Mouse (Mus musculus) midbrain, embryonic 11.5 days (tissue): ENCODE data around the gene Lipc. TPM values are rescaled to one million over a fixed set of nuclear protein-coding genes. Genes with fewer than 3 reads are reported as not detected.

ENCODE experiments used
- ATAC-seq: fragments of 200-750 bp; cut with Nextera tagmentation; 2 replicates; pipeline ENCODE4 v1.8.0; 2017; ENCODE audit warnings: moderate TSS enrichment, moderate library complexity; ENCODE audit not compliant: low FRiP score
- DNase-seq: peaks from one replicate; pipeline ENCODE4 v3.0.0; 2015; ENCODE audit warnings: low spot score; ENCODE audit errors: missing footprints
- H3K27ac ChIP-seq: fragments of 300-500 bp; sonication (generic); 2 replicates; pipeline ENCODE4 v1.5.1; 2014; ENCODE audit warnings: low read depth, low read length
- H3K27me3 ChIP-seq: fragments of 300-500 bp; sonication (generic); 2 replicates; pipeline ENCODE4 v1.6.1; 2014; ENCODE audit warnings: mild to moderate bottlenecking, low read length, moderate library complexity, mixed read lengths; ENCODE audit not compliant: control insufficient read depth, insufficient read depth
- H3K36me3 ChIP-seq: fragments of 300-500 bp; sonication (generic); 2 replicates; pipeline ENCODE4 v1.6.1; 2014; ENCODE audit warnings: mild to moderate bottlenecking, low read length, moderate library complexity, mixed read lengths; ENCODE audit not compliant: control insufficient read depth, insufficient read depth
- H3K4me1 ChIP-seq: fragments of 300-500 bp; sonication (generic); 2 replicates; pipeline ENCODE4 v1.6.1; 2014; ENCODE audit warnings: low read length; ENCODE audit not compliant: control insufficient read depth, insufficient read depth
- H3K4me2 ChIP-seq: fragments of 300-500 bp; sonication (generic); 2 replicates; pipeline ENCODE4 v1.6.1; 2014; ENCODE audit warnings: mild to moderate bottlenecking, moderate library complexity
- H3K4me3 ChIP-seq: fragments of 300-500 bp; sonication (generic); 2 replicates; pipeline ENCODE4 v1.5.1; 2014; ENCODE audit warnings: low read depth, low read length
- H3K9ac ChIP-seq: fragments of 300-500 bp; sonication (generic); 2 replicates; pipeline ENCODE4 v1.6.1; 2014; ENCODE audit warnings: low read length
- H3K9me3 ChIP-seq: fragments of 300-500 bp; sonication (generic); 2 replicates; pipeline ENCODE4 v1.6.1; 2016; ENCODE audit warnings: low read length; ENCODE audit not compliant: control insufficient read depth
- WGBS: fragments of 180-500 bp; shearing (Covaris S2); extraction: QIAGEN DNeasy Blood & Tissue Kit; methylation state at CpG from one replicate; pipeline ENCODE4 v1.1.7; 2014; 5-methylcytosine and 5-hydroxymethylcytosine counted together
- polyA plus RNA-seq: library from polyadenylated mRNA; unstranded; fragments of >200 nt; fragmentation: Nextera tagmentation; extraction: Ambion mirVana; gene quantifications from 2 replicates; pipeline ENCODE4 v1.2.1, GENCODE M21; 2014

Gene Lipc
- polyA plus RNA-seq, 1 experiment from 2014 or later, result not detected

DNA sequence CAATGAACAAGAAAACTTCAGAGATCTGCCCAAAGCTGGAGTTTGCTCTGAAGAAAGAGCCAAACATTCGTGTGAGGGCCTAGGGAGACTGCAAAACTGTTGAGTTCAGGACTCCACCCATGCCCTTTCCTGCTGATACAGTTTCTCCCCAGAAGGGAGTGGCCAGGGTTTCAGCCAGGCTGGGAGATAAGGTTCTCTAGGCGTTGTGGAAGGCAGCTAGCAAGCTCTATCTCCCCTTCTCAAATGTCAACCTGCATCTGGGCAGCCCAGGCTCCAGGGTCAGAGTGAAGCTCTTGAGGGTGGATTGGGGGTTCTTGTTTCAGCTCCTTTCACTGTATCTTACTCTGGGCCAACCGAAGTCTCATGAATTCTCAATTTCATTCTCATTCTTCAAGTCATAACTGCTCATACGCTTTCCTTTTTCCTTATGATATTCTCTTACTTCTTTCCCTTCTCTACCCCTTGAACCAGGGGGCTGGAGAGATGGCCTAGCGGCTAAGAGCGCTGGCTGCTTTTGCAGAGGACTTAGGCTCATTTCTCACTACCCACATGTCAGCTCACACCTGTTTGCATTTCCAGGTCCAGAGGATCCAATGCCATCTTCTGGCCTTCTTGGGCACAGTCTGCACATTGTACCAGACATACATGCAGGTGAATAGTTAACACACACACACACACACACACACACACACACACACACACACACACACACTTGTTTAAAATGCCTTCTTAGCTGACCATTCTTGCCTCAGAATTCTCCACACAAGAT is 25.0 kb downstream of the Lipc start:
- WGBS, result 77% methylated on average over 6 of the region's 6 CpGs
- Histone ChIP-seq H3K27ac (no peak overlapping the region), H3K9ac (no peak overlapping the region), H3K4me3 (no peak overlapping the region), H3K4me1 (no peaks in the 10 kb centered on the region), H3K4me2 (no peak overlapping the region), H3K27me3 (no peaks in the 10 kb centered on the region), H3K36me3 (no peaks in the 10 kb centered on the region), H3K9me3 (no peaks in the 10 kb centered on the region)
- no peak for ATAC-seq
- DNase-seq, result no peak

DNA sequence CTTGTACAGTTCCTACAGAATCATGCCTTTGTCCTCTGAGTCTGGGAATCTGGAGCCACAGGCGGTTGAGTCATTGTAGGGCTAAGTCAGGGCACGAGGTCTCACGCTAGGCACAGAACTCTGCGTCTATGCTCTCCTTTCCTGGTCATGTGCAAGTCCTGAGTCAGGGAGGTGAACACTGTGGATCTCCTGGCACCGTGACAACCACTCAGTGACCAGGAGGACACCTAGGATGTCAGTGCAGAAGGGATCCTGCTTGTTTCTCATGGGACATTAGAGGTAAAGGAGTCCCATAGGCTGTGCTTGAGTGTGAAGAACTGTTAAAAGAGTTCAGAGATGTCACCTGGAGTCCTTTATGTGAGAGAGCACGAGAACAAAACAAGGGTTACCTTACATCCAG is 26.8 kb downstream of the Lipc start:
- no peak overlapping the region for H3K4me3 ChIP-seq
- no peaks in the 10 kb centered on the region for H3K36me3 ChIP-seq
- no peak for DNase-seq
- ATAC-seq, result no peak
- H3K9me3 ChIP-seq, result no peaks in the 10 kb centered on the region
- H3K4me1 ChIP-seq, result no peaks in the 10 kb centered on the region
- no peak overlapping the region for H3K4me2 ChIP-seq
- 80% methylated on average over 6 of the region's 6 CpGs for WGBS
- no peak overlapping the region for H3K9ac ChIP-seq
- H3K27me3 ChIP-seq, result no peaks in the 10 kb centered on the region
- H3K27ac ChIP-seq, result no peak overlapping the region

DNA sequence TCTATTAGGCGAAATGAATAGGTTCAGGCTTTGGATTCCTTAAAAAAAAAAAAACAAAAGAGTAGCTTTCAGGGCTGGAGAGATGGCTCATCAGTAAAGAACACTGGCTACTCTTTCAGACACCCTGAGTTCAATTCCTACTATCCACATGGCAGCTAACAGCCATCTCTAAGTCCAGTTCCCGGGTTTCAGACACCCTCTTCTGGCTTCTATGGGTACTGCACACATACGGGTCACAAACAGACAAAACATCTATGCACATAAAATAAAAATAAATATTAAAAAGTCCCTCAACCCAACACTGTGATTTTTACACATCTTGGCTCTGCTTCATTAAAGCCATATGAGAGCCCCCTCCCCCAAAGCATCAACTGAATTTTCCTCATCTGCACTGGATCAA is 27.3 kb downstream of the Lipc start:
- no peak overlapping the region for H3K4me3 ChIP-seq
- no peaks in the 10 kb centered on the region for H3K36me3 ChIP-seq
- H3K27me3 ChIP-seq, result no peaks in the 10 kb centered on the region
- no peaks in the 10 kb centered on the region for H3K9me3 ChIP-seq
- WGBS, result 91% methylated on average over 3 of the region's 3 CpGs
- H3K27ac ChIP-seq, result no peak overlapping the region
- no peaks in the 10 kb centered on the region for H3K4me1 ChIP-seq
- DNase-seq, result no peak
- ATAC-seq, result no peak
- no peak overlapping the region for H3K4me2 ChIP-seq
- no peak overlapping the region for H3K9ac ChIP-seq

DNA sequence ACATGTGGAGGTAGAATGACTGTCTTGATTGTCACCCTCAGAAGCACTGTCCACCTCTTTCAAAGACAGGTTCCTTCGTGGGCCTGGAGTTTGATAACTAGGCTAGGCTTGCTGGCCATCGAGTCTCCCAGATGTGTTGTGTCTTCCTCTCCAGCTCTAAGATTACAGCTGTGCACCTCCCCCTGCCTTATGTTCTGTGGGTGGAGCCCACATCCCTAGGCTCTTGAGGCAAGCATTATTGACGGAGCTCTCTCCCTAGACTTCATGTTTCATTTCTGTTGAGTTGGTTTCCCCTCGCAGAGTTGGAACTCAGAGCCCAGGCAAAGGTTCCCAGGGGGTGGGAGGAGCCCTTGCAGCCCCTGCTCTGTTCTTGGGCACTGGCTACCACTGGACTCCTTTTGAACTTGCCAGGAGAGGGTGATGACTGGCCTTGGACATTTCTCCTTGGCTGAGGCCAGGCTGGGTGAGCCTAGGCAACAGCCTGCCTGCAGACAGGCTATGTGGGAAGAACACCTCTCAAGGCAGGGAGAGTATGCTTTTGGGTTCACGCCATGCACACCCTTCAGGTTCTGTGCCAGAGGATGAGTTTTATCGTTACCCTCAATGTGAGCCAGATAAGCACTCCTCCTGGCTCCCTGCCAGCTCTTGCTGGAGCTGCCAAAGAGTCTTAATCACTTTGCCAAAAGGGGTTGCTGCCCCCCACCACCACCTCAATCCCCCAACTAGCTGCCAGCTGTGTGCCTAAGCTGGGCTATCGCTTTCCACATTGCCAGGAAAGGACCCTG is 30.1 kb downstream of the Lipc start:
- Histone ChIP-seq H3K4me2 (no peak overlapping the region), H3K27ac (no peak overlapping the region), H3K9ac (no peak overlapping the region), H3K4me3 (no peak overlapping the region), H3K27me3 (no peaks in the 10 kb centered on the region), H3K36me3 (no peaks in the 10 kb centered on the region), H3K4me1 (no peaks in the 10 kb centered on the region), H3K9me3 (no peaks in the 10 kb centered on the region)
- 70% methylated on average over 7 of the region's 7 CpGs for WGBS
- ATAC-seq (no peak), DNase-seq (no peak)

DNA sequence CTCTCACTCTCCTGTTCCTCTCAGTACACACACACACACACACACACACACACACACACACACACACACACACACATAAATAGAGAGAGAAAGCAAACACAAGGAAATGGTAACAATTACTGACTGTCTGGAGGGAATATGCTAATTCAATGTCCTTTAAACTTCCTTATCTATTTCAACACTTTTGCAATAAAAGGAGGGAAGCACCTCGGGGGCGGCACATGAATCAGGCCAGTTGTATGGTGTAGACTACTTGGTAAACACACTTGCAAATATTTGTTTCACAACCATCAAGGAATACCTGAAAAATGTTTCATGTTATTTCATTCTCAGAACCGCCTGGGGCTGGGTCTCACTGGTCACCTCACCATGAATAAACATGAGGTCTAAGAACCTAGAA is 30.9 kb downstream of the Lipc start:
- H3K4me1 ChIP-seq, result no peaks in the 10 kb centered on the region
- H3K9ac ChIP-seq, result no peak overlapping the region
- no peak overlapping the region for H3K4me3 ChIP-seq
- H3K9me3 ChIP-seq, result no peaks in the 10 kb centered on the region
- no peak for DNase-seq
- H3K27ac ChIP-seq, result no peak overlapping the region
- H3K27me3 ChIP-seq, result no peaks in the 10 kb centered on the region
- WGBS, result 81% methylated on average over 3 of the region's 3 CpGs
- no peak overlapping the region for H3K4me2 ChIP-seq
- ATAC-seq, result no peak
- no peaks in the 10 kb centered on the region for H3K36me3 ChIP-seq

DNA sequence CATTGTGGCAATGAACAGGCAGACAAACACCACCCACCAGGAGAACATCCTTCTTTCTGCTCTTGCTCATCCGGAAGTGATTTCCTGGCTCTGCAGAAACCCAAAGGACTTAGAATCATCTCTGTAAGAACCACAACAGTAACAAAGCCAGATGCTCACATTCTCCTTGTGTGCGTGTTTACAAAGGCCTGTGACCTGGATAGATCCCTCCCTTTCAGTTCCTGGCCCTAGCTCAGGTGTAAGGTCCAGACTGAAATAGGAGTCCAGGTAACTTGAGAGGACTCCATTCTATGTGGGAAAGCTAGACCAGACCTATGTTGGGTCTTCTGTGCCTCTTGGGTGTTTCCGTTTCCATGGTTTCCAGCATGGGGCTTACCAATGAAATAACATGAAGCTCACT is 32.8 kb downstream of the Lipc start:
- Histone ChIP-seq H3K9me3 (no peaks in the 10 kb centered on the region), H3K27ac (no peak overlapping the region), H3K4me2 (no peak overlapping the region), H3K27me3 (no peaks in the 10 kb centered on the region), H3K4me3 (no peak overlapping the region), H3K36me3 (no peaks in the 10 kb centered on the region), H3K4me1 (no peaks in the 10 kb centered on the region), H3K9ac (no peak overlapping the region)
- ATAC-seq (no peak), DNase-seq (no peak)
- 93% methylated on average over 3 of the region's 3 CpGs for WGBS

DNA sequence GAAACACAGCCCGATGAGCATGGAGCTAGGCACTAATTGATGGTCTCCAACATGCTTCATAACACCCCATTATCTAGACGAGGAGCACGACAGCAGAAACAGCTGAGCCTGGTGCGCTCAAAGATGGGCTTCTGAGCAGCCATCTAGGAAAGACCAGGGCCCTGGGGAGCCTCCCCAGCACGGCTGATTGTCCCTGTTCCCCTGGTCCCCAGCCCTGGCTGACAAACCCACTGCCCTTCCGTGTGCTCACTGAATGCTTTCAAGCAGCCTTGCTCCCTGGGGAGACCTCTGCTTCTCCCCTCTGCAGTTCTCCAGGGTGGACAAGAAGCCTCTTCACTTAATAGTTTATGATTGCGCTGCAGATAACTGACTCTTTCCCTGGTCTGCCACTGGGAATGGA is 35.5 kb downstream of the Lipc start:
- H3K4me1 ChIP-seq, result no peaks in the 10 kb centered on the region
- DNase-seq, result no peak
- H3K36me3 ChIP-seq, result no peaks in the 10 kb centered on the region
- H3K4me2 ChIP-seq, result no peak overlapping the region
- H3K27me3 ChIP-seq, result no peaks in the 10 kb centered on the region
- H3K9ac ChIP-seq, result no peak overlapping the region
- no peak overlapping the region for H3K27ac ChIP-seq
- WGBS, result 63% methylated on average over 7 of the region's 7 CpGs
- ATAC-seq, result no peak
- H3K4me3 ChIP-seq, result no peak overlapping the region
- H3K9me3 ChIP-seq, result no peaks in the 10 kb centered on the region

DNA sequence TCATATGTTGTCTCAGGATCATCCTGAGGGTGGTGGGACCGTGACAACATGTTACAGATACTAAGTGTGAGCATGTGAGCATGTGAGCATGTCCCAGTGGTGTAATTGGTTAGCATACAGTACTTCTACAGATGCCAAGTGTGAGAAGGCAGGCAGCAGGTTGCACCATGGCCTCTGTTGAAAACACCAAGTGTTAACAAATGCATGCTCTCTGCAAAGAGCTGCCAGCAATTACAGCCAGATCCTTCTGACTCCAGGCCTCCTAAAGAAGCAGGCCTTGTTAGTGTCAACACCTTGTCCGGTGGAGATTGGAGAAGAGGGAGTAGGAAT is 36.7 kb downstream of the Lipc start:
- no peak for ATAC-seq
- Histone ChIP-seq H3K36me3 (no peaks in the 10 kb centered on the region), H3K9me3 (no peaks in the 10 kb centered on the region), H3K4me3 (no peak overlapping the region), H3K4me2 (no peak overlapping the region), H3K4me1 (no peaks in the 10 kb centered on the region), H3K27me3 (no peaks in the 10 kb centered on the region), H3K9ac (no peak overlapping the region), H3K27ac (no peak overlapping the region)
- WGBS, result 83% methylated on average over 2 of the region's 2 CpGs
- DNase-seq, result no peak

DNA sequence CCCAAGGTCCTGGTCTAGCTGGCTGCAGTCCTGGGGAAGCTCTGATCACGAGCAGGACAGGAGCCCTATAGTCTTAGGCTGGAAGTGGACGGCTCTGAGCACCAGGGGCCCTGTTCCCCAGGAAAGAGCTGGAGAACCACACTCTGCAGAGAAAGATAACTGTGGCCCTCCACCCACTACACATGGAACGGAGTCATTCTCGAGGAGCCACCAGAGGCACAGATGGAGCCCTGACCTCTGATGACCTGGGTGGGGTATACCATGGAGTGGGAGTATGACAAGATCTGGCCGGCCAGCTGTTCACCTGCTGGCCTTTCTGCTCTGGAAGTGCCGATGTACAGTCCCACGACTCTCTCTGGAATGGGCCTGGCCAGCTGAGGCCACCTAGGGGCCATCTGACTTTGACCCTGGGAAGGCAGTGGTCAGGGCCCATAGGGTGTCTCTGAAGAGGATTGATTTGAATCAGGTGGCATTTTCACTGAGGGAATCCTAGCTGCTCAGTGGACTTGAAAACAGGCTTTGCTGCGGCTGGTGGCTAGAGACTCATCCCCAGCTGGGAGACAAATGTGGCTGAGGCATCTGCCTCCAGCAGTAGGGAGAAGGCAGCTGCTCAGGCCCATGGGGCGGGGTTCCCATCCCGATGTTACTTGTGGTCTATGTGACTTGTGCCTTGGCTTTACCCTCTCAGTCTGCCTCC is 37.2 kb downstream of the Lipc start:
- no peaks in the 10 kb centered on the region for H3K27me3 ChIP-seq
- no peak overlapping the region for H3K9ac ChIP-seq
- H3K4me2 ChIP-seq, result no peak overlapping the region
- ATAC-seq (no peak), DNase-seq (no peak)
- WGBS, result 75% methylated on average over 10 of the region's 10 CpGs
- no peaks in the 10 kb centered on the region for H3K36me3 ChIP-seq
- no peak overlapping the region for H3K27ac ChIP-seq
- H3K4me1 ChIP-seq, result no peaks in the 10 kb centered on the region
- no peaks in the 10 kb centered on the region for H3K9me3 ChIP-seq
- H3K4me3 ChIP-seq, result no peak overlapping the region
